In the genomic region with DNA sequence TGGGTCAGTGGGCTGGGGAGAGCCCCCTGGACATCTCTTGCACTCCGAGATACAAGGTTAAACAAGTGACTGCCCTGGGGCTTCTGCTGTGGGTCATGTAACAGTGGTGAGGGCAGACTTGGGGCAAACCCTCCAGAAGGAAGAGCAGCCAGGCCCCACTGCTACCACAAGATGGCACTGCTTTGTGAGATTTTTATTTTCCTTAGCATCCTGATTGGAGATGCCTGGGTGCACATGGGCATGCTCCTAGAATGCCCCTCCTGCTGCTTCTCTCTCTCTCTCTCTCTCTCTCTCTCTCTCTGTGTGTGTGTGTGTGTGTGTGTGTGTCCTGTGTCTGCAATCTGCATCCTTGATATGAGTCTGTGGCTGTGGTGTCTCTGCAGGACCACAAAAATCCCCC, we compare ENCODE assay signal across 9 mouse cellular contexts. TPM values are rescaled to one million over a fixed set of nuclear protein-coding genes. Genes with fewer than 3 reads are reported as not detected.
A peak's percentile ranks its signal among the peaks of the same experiment; 100 is the strongest.
DNase-seq lines count a peak whose midpoint lies in the region; ATAC-seq lines count a peak whose summit lies in the region.
"Had no signal": no experiment of that assay in that cellular context is flagged by ENCODE, and none has a peak within 500 bp of the region (broad histone marks: within the 10 kb centered on the region; RNA-seq: fewer than 3 reads in every experiment).

No protein-coding gene starts in this region.

- H3K27me3 ChIP-seq in hindbrain, embryonic 16.5 days (replicated peaks; ENCODE audit: control insufficient read depth, insufficient read depth, low read length): peaks cover 2% of the 10 kb centered on the region; the same call in 1 of the 2 replicates

- WGBS in hindbrain, embryonic 16.5 days: 56% methylated on average over 1 of the region's 1 CpGs

- ATAC-seq in hindbrain, embryonic 16.5 days: peak; percentile 70

- H3K9ac ChIP-seq in hindbrain, embryonic 16.5 days (ENCODE audit: low read depth, low read length): no peak overlapping the region
- H3K9ac ChIP-seq: midbrain, embryonic 12.5 days had no signal

- H3K9me3 ChIP-seq in hindbrain, embryonic 16.5 days (ENCODE audit: control insufficient read depth, low read length): no peaks in the 10 kb centered on the region
- H3K9me3 ChIP-seq: midbrain, embryonic 12.5 days had no signal

- H3K4me1 ChIP-seq in hindbrain, embryonic 16.5 days (ENCODE audit: control insufficient read depth, insufficient read depth, low read depth, low read length): no peaks in the 10 kb centered on the region; the same call in 1 of the 2 replicates

- no peaks in the 10 kb centered on the region for H3K36me3 ChIP-seq in hindbrain, embryonic 16.5 days (ENCODE audit: control insufficient read depth, insufficient read depth, low read length)
- H3K36me3 ChIP-seq: midbrain, embryonic 12.5 days had no signal

- H3K4me2 ChIP-seq in hindbrain, embryonic 16.5 days (ENCODE audit: low read length): no peak overlapping the region
- H3K4me2 ChIP-seq: midbrain, embryonic 12.5 days had no signal

- no peak overlapping the region for H3K4me3 ChIP-seq in hindbrain, embryonic 16.5 days (ENCODE audit: low read length)
- H3K4me3 ChIP-seq: midbrain, embryonic 12.5 days had no signal

- intact Hi-C loops in gastrocnemius, postnatal 14 days (cut with DNase I; ENCODE audit: low total_unique reads): loop anchor here (5.0 kb wide), 1 partner anchor 94 kb away; no protein-coding TSS in a partner anchor

- peak; percentile 46 for DNase-seq in adrenal gland, postnatal 10 days
- no peak for DNase-seq in adrenal gland, adult 18-20 months (ENCODE audit: low spot score in 2 of 2)
- DNase-seq in 416B (ENCODE audit: low read depth): peak; percentile 68
- peak; percentile 81 for DNase-seq in embryo, embryonic 10.5 days (ENCODE audit: low spot score)
- peak; percentile 9 for DNase-seq in lung, postnatal 36 days
- DNase-seq in thymus, postnatal 14 days: no peak
- DNase-seq in gastrocnemius, postnatal 14 days: no peak

- no peak overlapping the region for H3K27ac ChIP-seq in hindbrain, embryonic 16.5 days (ENCODE audit: low read depth, low read length)
- H3K27ac ChIP-seq: midbrain, embryonic 12.5 days had no signal

RNA-seq across cellular contexts. Expression of gene Fgf3, which starts 39.4 kb away (rescaled TPM):
- under 1 TPM; 0.27 to 0.33 TPM for total RNA-seq in adrenal gland, postnatal 10 days (2021)
- total RNA-seq in adrenal gland, adult 18-20 months (2021): under 1 TPM; 0.50 to 0.80 TPM
- polyA plus RNA-seq in hindbrain, embryonic 16.5 days (2015; fragmentation: Nextera tagmentation; extraction: Ambion mirVana): 13.1 and 14.5 TPM in 2 replicates
- not detected for total RNA-seq in gastrocnemius, postnatal 14 days (2021)

RNA-seq across cellular contexts. Expression of gene Ano1, which starts 46.7 kb away (rescaled TPM):
- total RNA-seq in adrenal gland, postnatal 10 days (2021): 10 to 100 TPM; 34.3 to 37.7 TPM
- 10 to 100 TPM; 21.3 to 30.6 TPM for total RNA-seq in adrenal gland, adult 18-20 months (2021)
- polyA plus RNA-seq in hindbrain, embryonic 16.5 days (2015; fragmentation: Nextera tagmentation; extraction: Ambion mirVana): 5.2 and 5.7 TPM in 2 replicates
- 10 to 100 TPM in 1 of 2 experiments, 1 to 10 TPM in 1; 8.5 to 10.1 TPM for total RNA-seq in gastrocnemius, postnatal 14 days (2021)

RNA-seq across cellular contexts. Expression of gene Fgf4, which starts 48.7 kb away (rescaled TPM):
- total RNA-seq in adrenal gland, postnatal 10 days (2021): not detected
- total RNA-seq in adrenal gland, adult 18-20 months (2021): not detected
- not detected in 2 replicates for polyA plus RNA-seq in hindbrain, embryonic 16.5 days (2015; fragmentation: Nextera tagmentation; extraction: Ambion mirVana)
- under 1 TPM in 1 of 2 experiments, not detected in 1; 0.21 TPM for total RNA-seq in gastrocnemius, postnatal 14 days (2021)
- polyA plus RNA-seq: midbrain, embryonic 12.5 days had no signal

Comparison
In these comparisons a context has a peak if more than half of its experiments do, and no peak if none do; other contexts are left out.
1. DNase-seq: peak in adrenal gland, postnatal 10 days (single experiment), 416B (single experiment), embryo, embryonic 10.5 days (single experiment) and lung, postnatal 36 days (single experiment); none in adrenal gland, adult 18-20 months (0 of 2), thymus, postnatal 14 days (single experiment) and gastrocnemius, postnatal 14 days (single experiment).